Mouse (Mus musculus) c-Kit-positive CD71-negative TER-119-negative erythroid progenitor cells, embryonic 14.5 days (primary cell): Measurements from ENCODE around the gene Gltpd2.
"Not testable (repeated sequence)": the region's sequence is repeated elsewhere in the genome, so short reads cannot be mapped to it uniquely, and the experiment has no call there.

Source experiments
- DNase-seq: peaks from one replicate; pipeline ENCODE4 v3.0.0-alpha.2; 2013; ENCODE audit warnings: low read depth

Gene Gltpd2

GRCm38 (mm10) chr11:70518436-70518835, 560 bp upstream of the Gltpd2 start:
- DNase-seq: no peak

GRCm38 (mm10) chr11:70520178-70520769, 1.3 kb downstream of the Gltpd2 start:
- no peak for DNase-seq

GRCm38 (mm10) chr11:70523306-70523989, 4.5 kb downstream of the Gltpd2 start:
- not testable (repeated sequence) for DNase-seq

- DNase-seq: no peak
Measured at GRCm38 (mm10) chr11:70524782-70525181, 5.8 kb downstream of the Gltpd2 start.

- DNase-seq: peak; percentile 91
Measured at GRCm38 (mm10) chr11:70525184-70525678, 6.2 kb downstream of the Gltpd2 start, which contains the start of gene Psmb6. Gene Psmb6, plus strand, starts transcription at chr11:70525367.

GRCm38 (mm10) chr11:70525726-70526125, 6.7 kb downstream of the Gltpd2 start:
- no peak for DNase-seq

GRCm38 (mm10) chr11:70526211-70526610, 7.2 kb downstream of the Gltpd2 start:
- DNase-seq: no peak

GRCm38 (mm10) chr11:70528610-70529009, 9.6 kb downstream of the Gltpd2 start:
- no peak for DNase-seq

GRCm38 (mm10) chr11:70531065-70531464, 12.1 kb downstream of the Gltpd2 start:
- DNase-seq: not testable (repeated sequence)

- no peak for DNase-seq
Measured at GRCm38 (mm10) chr11:70532839-70533238, 13.8 kb downstream of the Gltpd2 start, which contains the start of gene Gm40193. Gene Gm40193, minus strand, starts transcription at chr11:70532939.

GRCm38 (mm10) chr11:70539423-70539822, 20.4 kb downstream of the Gltpd2 start:
- no peak for DNase-seq

- DNase-seq: peak; percentile 76
Measured at GRCm38 (mm10) chr11:70539877-70540587, 21.0 kb downstream of the Gltpd2 start, which contains the start of gene Pld2. Gene Pld2, plus strand, starts transcription at chr11:70540064.

GRCm38 (mm10) chr11:70540928-70541327, 21.9 kb downstream of the Gltpd2 start:
- no peak for DNase-seq

GRCm38 (mm10) chr11:70541415-70541814, 22.4 kb downstream of the Gltpd2 start:
- no peak for DNase-seq

GRCm38 (mm10) chr11:70544496-70544895, 25.5 kb downstream of the Gltpd2 start:
- no peak for DNase-seq

GRCm38 (mm10) chr11:70551526-70551925, 32.5 kb downstream of the Gltpd2 start:
- no peak for DNase-seq

GRCm38 (mm10) chr11:70553940-70554339, 34.9 kb downstream of the Gltpd2 start:
- no peak for DNase-seq

- DNase-seq: no peak
Measured at GRCm38 (mm10) chr11:70557545-70557944, 38.5 kb downstream of the Gltpd2 start.

GRCm38 (mm10) chr11:70561937-70562286, 42.9 kb downstream of the Gltpd2 start:
- DNase-seq: no peak

- DNase-seq: peak; percentile 65
Measured at GRCm38 (mm10) chr11:70562287-70562994, 43.4 kb downstream of the Gltpd2 start, which contains the start of gene Mink1. Gene Mink1, plus strand, starts transcription at chr11:70562881.

GRCm38 (mm10) chr11:70562995-70563469, 44.0 kb downstream of the Gltpd2 start:
- DNase-seq: no peak
